Mouse (Mus musculus): ENCODE measurements around the gene Ank3.

DNA sequence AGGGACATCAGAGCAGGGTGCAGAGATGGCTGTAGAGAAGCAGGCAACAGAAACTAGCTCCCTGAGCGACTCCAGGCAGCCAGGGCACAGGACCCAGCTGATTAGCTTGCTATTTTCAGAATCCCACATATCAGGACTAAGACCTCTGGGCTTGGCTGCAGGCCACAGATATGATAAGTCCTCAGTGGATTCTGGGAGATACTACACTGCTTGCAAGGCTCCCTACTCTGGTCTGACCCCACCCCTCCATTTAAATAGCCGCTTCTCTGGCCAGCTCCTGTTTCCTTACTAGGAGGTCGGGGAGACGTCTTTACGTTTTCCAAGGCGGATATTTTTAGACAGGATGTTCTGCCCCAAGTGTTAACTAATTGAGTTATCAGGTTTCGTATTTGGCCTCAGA, 386.7 kb downstream of the Ank3 start:
- TF ChIP-seq CTCF (IDR thresholded peaks at IDR 0.05; ENCODE audit: low read depth, low read length) (no peak), POLR2A (IDR thresholded peaks at IDR 0.05; ENCODE audit: extremely low read depth, insufficient read depth, low read length) (no peak)

Measured in liver, adult 2 months (tissue).